Mouse (Mus musculus): ENCODE data around the gene Ric3.
A peak's percentile ranks its signal among the peaks of the same experiment; 100 is the strongest.

Gene Ric3

GRCm38 (mm10) chr7:109000315-109000954, 82.7 kb downstream of the Ric3 start:
- peak; percentile 55 for DNase-seq (ENCODE audit: low spot score)

GRCm38 (mm10) chr7:108996156-108996555, 87.0 kb downstream of the Ric3 start:
- no peak for DNase-seq (ENCODE audit: low spot score)

- DNase-seq (ENCODE audit: low spot score), result no peak
Observed at GRCm38 (mm10) chr7:108993881-108994291, 89.2 kb downstream of the Ric3 start.

GRCm38 (mm10) chr7:108993230-108993629, 89.9 kb downstream of the Ric3 start:
- DNase-seq (ENCODE audit: low spot score), result no peak

GRCm38 (mm10) chr7:108991207-108991606, 91.9 kb downstream of the Ric3 start:
- no peak for DNase-seq (ENCODE audit: low spot score)

DNA sequence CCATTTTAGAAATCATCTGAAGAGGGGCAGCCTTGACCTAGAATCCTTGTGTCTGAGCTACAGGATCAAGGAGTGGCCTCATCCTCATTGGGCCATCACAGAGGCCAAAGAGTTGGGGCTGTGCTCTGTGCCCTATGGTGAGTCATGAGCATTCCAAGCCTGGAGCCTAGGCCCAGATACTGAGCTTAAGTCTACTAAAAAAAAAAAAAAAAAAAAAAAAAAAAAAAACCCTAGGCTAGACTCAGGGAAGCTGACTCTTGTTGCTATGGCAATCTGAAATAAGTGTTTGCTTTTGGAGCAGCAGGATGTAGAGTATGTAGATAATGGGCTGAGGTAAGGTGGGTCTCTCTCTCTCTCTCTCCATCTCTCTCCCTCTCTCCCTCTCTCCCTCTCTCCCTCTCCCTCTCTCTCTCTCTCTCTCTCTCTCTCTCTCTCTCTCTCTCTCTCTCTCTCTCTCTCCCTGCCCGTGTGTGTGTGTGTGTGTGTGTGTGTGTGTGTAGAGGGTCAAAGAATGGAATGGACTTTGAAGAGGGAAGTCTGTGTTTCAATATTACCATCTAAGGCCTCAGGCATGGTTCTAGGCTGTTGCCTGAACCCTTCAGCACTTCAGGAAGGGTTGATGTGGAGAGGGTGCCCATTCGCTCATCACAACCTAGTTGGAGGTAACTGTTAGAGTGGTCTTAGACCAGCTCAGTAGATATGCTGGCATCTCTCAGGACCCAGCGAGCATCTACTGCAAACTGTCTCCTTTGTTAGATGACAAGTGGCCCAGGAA, 97.0 kb downstream of the Ric3 start:
- DNase-seq (ENCODE audit: low spot score), result no peak
